Mouse (Mus musculus) CD8-positive naive resting alpha-beta T cell, adult 2 months (primary cell): ENCODE measurements around the gene Lrg1.
A peak's percentile ranks its signal among the peaks of the same experiment; 100 is the strongest.

Source experiments
- DNase-seq, 2 experiments: peaks; one replicate each; pipeline ENCODE4 v3.0.0; 2022; ENCODE audit warnings: low read depth in 2 of 2, low spot score in 2 of 2

Lrg1 gene

GRCm38 (mm10) chr17:56078361-56078760, 43.4 kb downstream of the Lrg1 start:
- peak in 1 of 2 experiments; percentile 5 for DNase-seq

GRCm38 (mm10) chr17:56077523-56077922, 44.3 kb downstream of the Lrg1 start:
- DNase-seq = no peak

- peak; percentile 96 for DNase-seq
These were observed 47.0 kb downstream of the Lrg1 start, which contains the start of gene Ubxn6 for GRCm38 (mm10) chr17:56074827-56075208. Gene Ubxn6, minus strand, starts transcription at chr17:56075028.

- peak in 1 of 2 experiments; percentile 80 for DNase-seq
These were observed 47.5 kb downstream of the Lrg1 start for GRCm38 (mm10) chr17:56074097-56074826.

GRCm38 (mm10) chr17:56072243-56072642, 49.6 kb downstream of the Lrg1 start:
- no peak for DNase-seq

- no peak for DNase-seq
These were observed 50.7 kb downstream of the Lrg1 start for GRCm38 (mm10) chr17:56071126-56071525.
